Mouse (Mus musculus) B cell, adult 62 days (primary cell): ENCODE measurements around the gene Gm45213. TPM values are rescaled to one million over a fixed set of nuclear protein-coding genes. Genes with fewer than 3 reads are reported as not detected.

Experiments used
- total RNA-seq: library from RNA; stranded (reverse); gene quantifications from 4 replicates; pipeline ENCODE4 v1.2.4, GENCODE M21; 2023

The Gm45213 gene
- total RNA-seq, result not detected in 4 replicates

DNA sequence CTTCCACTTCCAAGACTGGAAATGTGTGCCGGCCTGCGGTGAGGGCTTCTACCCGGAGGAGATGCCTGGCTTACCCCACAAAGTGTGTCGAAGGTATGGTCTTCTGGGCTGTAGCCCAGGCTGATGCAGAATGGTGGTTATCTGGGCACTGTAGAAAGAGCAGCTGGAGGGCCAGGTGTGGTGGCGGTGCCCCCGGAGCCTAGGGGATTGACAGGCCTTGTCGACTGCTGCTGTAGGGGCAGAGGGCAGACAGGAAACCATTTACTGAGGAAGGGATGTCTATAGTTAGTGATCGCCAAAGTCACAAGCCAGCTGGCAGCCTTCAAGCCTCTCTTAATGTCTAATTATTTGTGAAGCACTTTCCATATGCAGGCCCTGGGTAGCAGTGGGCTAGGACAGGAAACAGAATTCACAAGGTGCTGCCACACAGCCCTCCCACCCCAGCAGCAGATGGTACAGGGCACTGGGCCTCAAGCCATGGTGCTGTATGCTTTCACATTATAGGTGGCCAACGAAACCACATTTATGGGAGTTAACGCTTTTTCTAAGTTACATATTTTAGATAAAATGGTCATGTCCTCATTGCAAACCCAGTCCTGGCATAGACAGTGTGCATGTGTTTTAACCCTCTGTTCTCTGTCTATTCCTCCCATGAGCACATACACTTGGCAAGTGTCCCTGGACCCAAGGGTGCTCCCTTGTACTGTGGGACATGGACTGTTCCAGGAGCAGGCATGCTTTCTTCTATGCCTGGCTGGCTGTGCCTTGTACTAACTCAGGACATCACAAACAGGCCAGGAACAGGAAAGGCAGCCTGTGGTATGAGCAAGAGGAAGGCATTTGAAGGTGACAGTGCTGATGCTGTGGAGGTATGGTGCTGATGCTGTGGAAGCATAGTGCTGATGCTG, at the start of gene Gm45213:
TSS of gene Gm45213 (plus strand) at position 51 of the 908 bp plus-strand sequence.

DNA sequence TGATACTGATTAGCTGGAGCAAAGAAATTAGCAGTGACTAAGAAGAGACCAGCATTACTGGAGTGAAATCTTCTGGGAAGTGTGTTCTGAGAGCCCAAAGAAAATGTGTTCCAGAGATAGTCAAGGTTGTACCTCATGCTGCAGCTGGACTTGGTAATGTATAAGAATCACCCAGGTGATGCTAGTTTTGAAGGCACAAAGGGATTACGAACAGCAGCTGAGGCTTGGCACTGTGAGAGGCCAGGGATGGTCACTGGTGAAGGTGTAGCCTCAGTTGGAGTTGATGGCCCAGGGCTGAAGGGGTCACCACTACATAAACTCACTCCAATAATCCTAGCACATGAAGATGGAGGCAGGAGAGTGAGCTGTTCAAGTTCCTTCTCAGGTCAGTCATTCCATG, 15.3 kb downstream of the Gm45213 start, which contains the start of gene Snrpa1:
TSS of gene Snrpa1 (plus strand) at position 301 of the 400 bp plus-strand sequence.

DNA sequence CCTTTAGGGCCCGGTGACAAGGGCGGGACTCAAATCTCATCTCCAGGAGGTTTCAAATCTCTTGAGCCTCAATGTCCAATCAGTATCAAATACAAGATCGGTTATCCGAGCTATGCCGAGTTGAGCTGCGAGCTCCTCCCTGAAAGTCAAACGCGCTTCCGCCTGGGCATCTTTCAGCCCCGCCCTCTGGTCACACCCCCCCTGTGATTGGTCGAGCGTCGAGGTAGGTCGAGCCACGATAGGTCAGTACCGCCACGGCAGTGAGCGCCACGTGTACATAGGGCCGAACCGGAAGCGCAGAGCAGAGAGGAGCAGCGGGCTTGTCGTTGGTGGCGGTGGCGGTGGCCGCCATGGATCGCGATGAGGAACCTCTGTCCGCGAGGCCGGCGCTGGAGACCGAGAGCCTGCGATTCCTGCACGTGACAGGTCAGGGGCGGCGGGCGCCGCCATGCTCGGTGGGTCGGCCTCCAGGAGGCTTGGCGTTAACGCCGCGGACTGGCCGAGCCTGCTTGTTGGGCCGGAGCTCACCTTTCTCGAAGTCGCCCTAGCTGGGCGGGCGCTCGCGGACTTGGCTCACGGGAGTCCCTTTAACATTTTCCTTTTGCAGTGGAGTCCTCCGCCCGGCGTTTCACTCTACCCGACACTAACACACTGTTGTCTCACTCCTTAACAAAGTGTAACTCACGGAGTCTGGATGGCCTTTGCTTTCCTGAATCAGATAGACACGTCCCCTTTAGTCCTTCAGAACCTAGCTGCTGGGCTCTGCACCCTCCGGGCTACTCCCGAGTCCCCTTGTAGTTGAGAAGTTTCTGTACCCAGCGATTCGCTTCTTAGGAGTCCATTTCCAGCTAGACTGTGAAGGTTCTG, 36.2 kb downstream of the Gm45213 start, which contains the start of gene Selenos:
TSS of gene Selenos (plus strand) at position 286 of the 867 bp plus-strand sequence.

DNA sequence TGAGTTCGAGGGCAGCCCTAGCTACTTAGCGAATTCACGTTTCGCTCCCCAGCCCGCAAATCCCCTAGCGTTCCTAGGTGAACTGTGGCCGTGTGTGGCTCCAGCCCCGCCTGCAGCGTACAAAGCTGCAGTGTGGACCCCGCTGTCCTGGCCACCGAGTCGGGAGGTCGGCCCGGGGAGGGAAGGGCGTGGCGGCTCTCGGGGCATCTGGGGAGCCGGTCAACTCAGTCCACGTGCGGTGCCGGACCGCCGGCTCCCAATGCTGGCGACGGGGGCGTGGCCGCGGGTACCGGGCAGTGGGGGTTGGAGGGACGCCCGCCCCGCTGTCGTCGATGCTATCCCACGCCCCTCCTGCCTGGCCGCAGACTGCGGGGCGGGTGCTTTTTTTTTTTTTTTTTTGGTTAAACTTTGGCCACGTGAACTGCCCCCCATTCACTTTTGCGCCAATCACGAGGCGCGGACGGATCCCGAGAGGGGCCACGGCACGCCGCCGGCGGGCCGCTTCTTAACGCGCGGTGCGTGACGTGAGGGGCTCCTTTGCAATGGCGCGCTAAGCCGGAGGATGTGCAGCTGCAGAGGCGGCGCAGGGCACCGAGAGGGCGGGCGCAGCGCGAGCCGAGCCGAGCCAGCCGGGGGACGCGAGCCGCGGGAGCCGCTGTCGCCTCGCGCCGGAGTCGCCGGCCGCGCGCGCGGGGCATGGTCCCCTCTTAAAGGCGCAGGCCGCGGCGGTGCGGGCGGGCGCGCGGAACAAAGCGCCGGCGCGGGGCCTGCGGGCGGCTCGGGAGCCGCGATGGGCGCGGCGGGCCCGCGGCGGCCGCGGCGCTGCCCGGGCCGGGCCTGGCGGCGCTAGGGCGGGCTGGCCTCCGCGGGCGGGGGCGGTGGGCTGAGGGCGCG, 65.8 kb downstream of the Gm45213 start, which contains the start of gene Chsy1:
TSS of gene Chsy1 (plus strand) at position 555 of the 894 bp plus-strand sequence.

Other genes starting within 250 kb of the Gm45213 start
- not detected in 4 replicates for gene Pcsk6, start 181.9 kb upstream of the Gm45213 start, total RNA-seq
- gene Snrpa1, start 15.4 kb downstream of the Gm45213 start, total RNA-seq, result 64.7 to 68.6 TPM (median 65.6 TPM) in 4 replicates
- 46.7 to 55.9 TPM (median 53.7 TPM) in 4 replicates for gene Selenos, start 36.0 kb downstream of the Gm45213 start, total RNA-seq
- gene Chsy1, start 65.9 kb downstream of the Gm45213 start, total RNA-seq, result 77.1 to 86.8 TPM (median 82.7 TPM) in 4 replicates